Mouse (Mus musculus) erythroblast, embryonic 14.5 days (primary cell): ENCODE data around the gene Dap. TPM values are rescaled to one million over a fixed set of nuclear protein-coding genes. Genes with fewer than 3 reads are reported as not detected.

Experiments
- H3K27me3 ChIP-seq: 2 replicates; pipeline ENCODE4 v1.6.1; 2012; ENCODE audit warnings: inconsistent platforms; ENCODE audit not compliant: control insufficient read depth
- H3K36me3 ChIP-seq: 2 replicates; pipeline ENCODE4 v1.6.1; 2012; ENCODE audit warnings: mild to moderate bottlenecking, inconsistent platforms; ENCODE audit not compliant: control insufficient read depth
- H3K4me1 ChIP-seq: 2 replicates; pipeline ENCODE4 v1.6.1; 2012; ENCODE audit warnings: inconsistent platforms; ENCODE audit not compliant: control insufficient read depth
- H3K4me3 ChIP-seq: replicated peaks from 2 replicates; pipeline ENCODE3; 2012; ENCODE audit warnings: moderate library complexity, mild to moderate bottlenecking, inconsistent platforms
- H3K9me3 ChIP-seq: 2 replicates; pipeline ENCODE4 v1.6.1; 2012; ENCODE audit warnings: low read length, inconsistent platforms, mixed read lengths; ENCODE audit not compliant: control insufficient read depth
- GATA1 ChIP-seq: IDR thresholded peaks from 2 replicates; pipeline ENCODE4 v1.6.1; 2012; ENCODE audit warnings: low read length, inconsistent platforms, mixed read lengths
- TAL1 ChIP-seq: IDR thresholded peaks from 3 replicates; pipeline ENCODE4 v1.6.1; 2012; ENCODE audit warnings: low read length, inconsistent platforms, mixed read lengths
- polyA plus RNA-seq: library from polyadenylated mRNA; stranded (reverse); fragments of >175 nt; gene quantifications from 2 replicates; pipeline ENCODE4 v1.2.3, GENCODE M21; 2012

The Dap gene
- polyA plus RNA-seq, 1 experiment, result 2.0 TPM

- no peak for TF ChIP-seq GATA1
- no peak for TF ChIP-seq TAL1
- no peaks in the 10 kb centered on the region for H3K9me3 ChIP-seq
- H3K4me3 ChIP-seq, result no peak overlapping the region
- peaks cover 21% of the 10 kb centered on the region for H3K4me1 ChIP-seq
- no peaks in the 10 kb centered on the region for H3K27me3 ChIP-seq
- H3K36me3 ChIP-seq, result no peaks in the 10 kb centered on the region
Measured at GRCm38 (mm10) chr15:31213619-31214270, 10.4 kb upstream of the Dap start.

- Histone ChIP-seq H3K36me3 (no peaks in the 10 kb centered on the region), H3K4me1 (peaks cover 37% of the 10 kb centered on the region), H3K4me3 (no peak overlapping the region), H3K27me3 (no peaks in the 10 kb centered on the region), H3K9me3 (no peaks in the 10 kb centered on the region)
- TF ChIP-seq GATA1 (no peak), TAL1 (no peak)
Measured at GRCm38 (mm10) chr15:31222216-31222615, 1.9 kb upstream of the Dap start.

- TF ChIP-seq TAL1, result no peak
- TF ChIP-seq GATA1, result no peak
- Histone ChIP-seq H3K36me3 (peaks cover 2% of the 10 kb centered on the region; the same call in 1 of the 2 replicates), H3K4me3 (peak overlapping the region; percentile 80), H3K27me3 (no peaks in the 10 kb centered on the region), H3K9me3 (no peaks in the 10 kb centered on the region), H3K4me1 (peaks cover 27% of the 10 kb centered on the region)
Measured at GRCm38 (mm10) chr15:31223596-31224134, 449 bp upstream of the Dap start.

GRCm38 (mm10) chr15:31224806-31225642 lies 910 bp downstream of the Dap start:
- Histone ChIP-seq H3K27me3 (no peaks in the 10 kb centered on the region), H3K36me3 (peaks cover 2% of the 10 kb centered on the region; the same call in 1 of the 2 replicates), H3K4me3 (peak overlapping the region; percentile 80), H3K4me1 (peaks cover 27% of the 10 kb centered on the region), H3K9me3 (no peaks in the 10 kb centered on the region)
- TF ChIP-seq GATA1 (no peak), TAL1 (no peak)

GRCm38 (mm10) chr15:31225643-31226325 lies 1.7 kb downstream of the Dap start:
- H3K36me3 ChIP-seq, result peaks cover 6% of the 10 kb centered on the region; the same call in 1 of the 2 replicates
- no peaks in the 10 kb centered on the region for H3K27me3 ChIP-seq
- H3K4me1 ChIP-seq, result peaks cover 27% of the 10 kb centered on the region
- H3K4me3 ChIP-seq, result peak overlapping the region; percentile 80
- TF ChIP-seq TAL1, result no peak
- no peak for TF ChIP-seq GATA1
- H3K9me3 ChIP-seq, result no peaks in the 10 kb centered on the region

- H3K27me3 ChIP-seq, result no peaks in the 10 kb centered on the region
- H3K4me1 ChIP-seq, result peaks cover 27% of the 10 kb centered on the region
- H3K4me3 ChIP-seq, result no peak overlapping the region
- TF ChIP-seq GATA1 (no peak), TAL1 (no peak)
- no peaks in the 10 kb centered on the region for H3K9me3 ChIP-seq
- peaks cover 6% of the 10 kb centered on the region; the same call in 1 of the 2 replicates for H3K36me3 ChIP-seq
Measured at GRCm38 (mm10) chr15:31226464-31226863, 2.4 kb downstream of the Dap start.

GRCm38 (mm10) chr15:31227793-31228192 lies 3.7 kb downstream of the Dap start:
- Histone ChIP-seq H3K27me3 (no peaks in the 10 kb centered on the region), H3K36me3 (peaks cover 9% of the 10 kb centered on the region; the same call in 1 of the 2 replicates), H3K4me3 (no peak overlapping the region), H3K9me3 (no peaks in the 10 kb centered on the region), H3K4me1 (peaks cover 27% of the 10 kb centered on the region)
- TF ChIP-seq GATA1 (no peak), TAL1 (no peak)

GRCm38 (mm10) chr15:31233006-31233405 lies 8.9 kb downstream of the Dap start:
- H3K4me3 ChIP-seq, result no peak overlapping the region
- no peaks in the 10 kb centered on the region for H3K9me3 ChIP-seq
- peaks cover 12% of the 10 kb centered on the region; the same call in 1 of the 2 replicates for H3K36me3 ChIP-seq
- TF ChIP-seq TAL1 (no peak), GATA1 (no peak)
- H3K4me1 ChIP-seq, result peaks cover 2% of the 10 kb centered on the region; the same call in 1 of the 2 replicates
- H3K27me3 ChIP-seq, result no peaks in the 10 kb centered on the region
